Mouse (Mus musculus) testis, adult 2 months (tissue): ENCODE results near the gene Drd2. TPM values are rescaled to one million over a fixed set of nuclear protein-coding genes. Genes with fewer than 3 reads are reported as not detected.

Source experiments
- H3K27ac ChIP-seq: fragments of 200-500 bp; 2 replicates; pipeline ENCODE4 v1.5.1; 2012; ENCODE audit warnings: low read depth, low read length; ENCODE audit not compliant: control insufficient read depth, insufficient read depth
- H3K27me3 ChIP-seq: fragments of 200-500 bp; 2 replicates; pipeline ENCODE4 v1.6.1; 2012; ENCODE audit warnings: mild to moderate bottlenecking, low read length, moderate library complexity; ENCODE audit not compliant: control insufficient read depth, insufficient read depth
- H3K36me3 ChIP-seq: fragments of 200-500 bp; 2 replicates; pipeline ENCODE4 v1.6.1; 2012; ENCODE audit warnings: mild to moderate bottlenecking, low read length; ENCODE audit not compliant: control insufficient read depth, insufficient read depth
- H3K4me1 ChIP-seq: fragments of 200-500 bp; 2 replicates; pipeline ENCODE4 v1.6.1; 2012; ENCODE audit warnings: low read length; ENCODE audit not compliant: control insufficient read depth, insufficient read depth
- H3K4me3 ChIP-seq: fragments of 200-500 bp; 2 replicates; pipeline ENCODE4 v1.5.1; 2012; ENCODE audit warnings: low read depth, mild to moderate bottlenecking, low read length, moderate library complexity, mixed read lengths; ENCODE audit not compliant: control insufficient read depth
- CTCF ChIP-seq: fragments of 200-500 bp; IDR thresholded peaks from 2 replicates; pipeline ENCODE4 v1.5.1; 2012; ENCODE audit warnings: low read depth, mild to moderate bottlenecking, inconsistent platforms, low read length, moderate library complexity; ENCODE audit not compliant: control insufficient read depth, insufficient read depth, insufficient replicate concordance
- POLR2A ChIP-seq: fragments of 200-500 bp; IDR thresholded peaks from 2 replicates; pipeline ENCODE4 v1.6.1; 2012; ENCODE audit warnings: low read depth, mild to moderate bottlenecking, inconsistent platforms, low read length, moderate library complexity; ENCODE audit not compliant: control insufficient read depth
- polyA plus RNA-seq: library from polyadenylated mRNA; depleted of rRNA; stranded (reverse); fragments of >200 nt; gene quantifications from 2 replicates; pipeline ENCODE4 v1.2.3, GENCODE M21; 2012

Drd2 gene
- polyA plus RNA-seq, 1 experiment: 1.4 TPM

GRCm38 (mm10) chr9:49379962-49380361 is 39.5 kb downstream of the Drd2 start:
- TF ChIP-seq CTCF (no peak), POLR2A (no peak)
- Histone ChIP-seq H3K4me1 (no peaks in the 10 kb centered on the region), H3K27ac (no peak overlapping the region)

GRCm38 (mm10) chr9:49384041-49384440 is 43.6 kb downstream of the Drd2 start:
- H3K27me3 ChIP-seq: no peaks in the 10 kb centered on the region
- no peak for TF ChIP-seq POLR2A
- no peak for TF ChIP-seq CTCF
- H3K36me3 ChIP-seq: no peaks in the 10 kb centered on the region
- no peak overlapping the region for H3K4me3 ChIP-seq
- no peak overlapping the region for H3K27ac ChIP-seq
- H3K4me1 ChIP-seq: peaks cover 2% of the 10 kb centered on the region

More at GRCm38 (mm10) chr9:49379962-49380361, 39.5 kb downstream of the Drd2 start:
- Histone ChIP-seq H3K27me3 (no peaks in the 10 kb centered on the region), H3K36me3 (no peaks in the 10 kb centered on the region), H3K4me3 (no peak overlapping the region)

- Histone ChIP-seq H3K27me3 (no peaks in the 10 kb centered on the region), H3K36me3 (no peaks in the 10 kb centered on the region), H3K4me1 (peaks cover 2% of the 10 kb centered on the region), H3K27ac (no peak overlapping the region), H3K4me3 (no peak overlapping the region)
- no peak for TF ChIP-seq CTCF
- TF ChIP-seq POLR2A: no peak
Observed at GRCm38 (mm10) chr9:49384855-49385254, 44.4 kb downstream of the Drd2 start.

GRCm38 (mm10) chr9:49385301-49385700 is 44.9 kb downstream of the Drd2 start:
- TF ChIP-seq CTCF: no peak
- no peak for TF ChIP-seq POLR2A
- H3K4me1 ChIP-seq: peaks cover 2% of the 10 kb centered on the region
- H3K4me3 ChIP-seq: no peak overlapping the region
- H3K36me3 ChIP-seq: no peaks in the 10 kb centered on the region
- H3K27me3 ChIP-seq: no peaks in the 10 kb centered on the region
- no peak overlapping the region for H3K27ac ChIP-seq

GRCm38 (mm10) chr9:49386119-49386518 is 45.7 kb downstream of the Drd2 start:
- no peak for TF ChIP-seq CTCF
- no peak for TF ChIP-seq POLR2A
- peaks cover 2% of the 10 kb centered on the region for H3K4me1 ChIP-seq
- no peaks in the 10 kb centered on the region for H3K36me3 ChIP-seq
- H3K27ac ChIP-seq: no peak overlapping the region
- H3K4me3 ChIP-seq: no peak overlapping the region
- H3K27me3 ChIP-seq: no peaks in the 10 kb centered on the region

- no peaks in the 10 kb centered on the region for H3K4me1 ChIP-seq
- no peak overlapping the region for H3K4me3 ChIP-seq
- no peaks in the 10 kb centered on the region for H3K27me3 ChIP-seq
- TF ChIP-seq CTCF (no peak), POLR2A (no peak)
- no peaks in the 10 kb centered on the region for H3K36me3 ChIP-seq
- H3K27ac ChIP-seq: no peak overlapping the region
Observed at GRCm38 (mm10) chr9:49392242-49392641, 51.8 kb downstream of the Drd2 start.

- H3K36me3 ChIP-seq: no peaks in the 10 kb centered on the region
- H3K27me3 ChIP-seq: no peaks in the 10 kb centered on the region
- H3K4me1 ChIP-seq: no peaks in the 10 kb centered on the region
- no peak overlapping the region for H3K27ac ChIP-seq
- no peak overlapping the region for H3K4me3 ChIP-seq
- TF ChIP-seq CTCF (no peak), POLR2A (no peak)
Observed at GRCm38 (mm10) chr9:49396006-49396405, 55.6 kb downstream of the Drd2 start.

GRCm38 (mm10) chr9:49403711-49404110 is 63.3 kb downstream of the Drd2 start:
- Histone ChIP-seq H3K27ac (no peak overlapping the region), H3K4me3 (no peak overlapping the region), H3K27me3 (no peaks in the 10 kb centered on the region), H3K36me3 (no peaks in the 10 kb centered on the region), H3K4me1 (no peaks in the 10 kb centered on the region)
- TF ChIP-seq POLR2A (no peak), CTCF (no peak)
